Mouse (Mus musculus): Measurements from ENCODE around the gene Tctex1d1.

DNA sequence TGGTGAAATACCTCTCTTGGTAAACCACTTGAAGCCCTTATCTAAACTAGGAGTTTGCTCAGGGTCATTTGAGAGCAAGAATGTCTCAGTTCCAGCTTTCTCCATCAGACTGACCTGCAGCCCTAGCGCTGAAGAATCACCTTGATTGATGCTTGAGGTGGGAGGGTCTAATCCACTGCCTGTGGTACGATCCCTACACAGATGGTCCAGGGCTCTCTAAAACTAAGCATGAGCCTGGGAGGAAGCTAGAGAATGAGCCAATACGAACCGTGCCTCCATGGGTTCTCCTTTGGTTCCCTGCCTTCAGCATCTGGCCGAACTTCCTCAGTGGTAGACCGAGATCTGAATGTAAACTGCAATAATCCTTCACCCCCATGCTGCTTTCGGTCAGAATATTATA lies 49.3 kb downstream of the Tctex1d1 start:
- TF ChIP-seq POLR2A (IDR thresholded peaks at IDR 0.05; ENCODE audit: low read depth, low read length) (no peak), CTCF (IDR thresholded peaks at IDR 0.05; ENCODE audit: extremely low read depth, insufficient read depth, insufficient read length, insufficient replicate concordance) (no peak)
